Mouse (Mus musculus): ENCODE data around the gene Pithd1. TPM values are rescaled to one million over a fixed set of nuclear protein-coding genes. Genes with fewer than 3 reads are reported as not detected.
"Not testable (repeated sequence)": the region's sequence is repeated elsewhere in the genome, so short reads cannot be mapped to it uniquely, and the experiment has no call there.

The Pithd1 gene
- polyA plus RNA-seq, 1 experiment from 2014 or later: 66.2 TPM

- 90% methylated on average over 3 of the region's 3 CpGs for WGBS
- H3K27ac ChIP-seq (replicated peaks): no peak overlapping the region
- no peaks in the 10 kb centered on the region for H3K27me3 ChIP-seq (replicated peaks; ENCODE audit: low read depth, poor library complexity, severe bottlenecking)
- H3K9me3 ChIP-seq: peaks cover 6% of the 10 kb centered on the region; the same call in 1 of the 2 replicates
- peaks cover 48% of the 10 kb centered on the region for H3K36me3 ChIP-seq (replicated peaks)
- peaks cover 9% of the 10 kb centered on the region; the same call in 1 of the 2 replicates for H3K4me1 ChIP-seq
- DNase-seq (ENCODE audit: low spot score): no peak
- H3K4me3 ChIP-seq: no peak overlapping the region
Measured at GRCm38 (mm10) chr4:135951505-135951904, 35.6 kb downstream of the Pithd1 start.

DNA sequence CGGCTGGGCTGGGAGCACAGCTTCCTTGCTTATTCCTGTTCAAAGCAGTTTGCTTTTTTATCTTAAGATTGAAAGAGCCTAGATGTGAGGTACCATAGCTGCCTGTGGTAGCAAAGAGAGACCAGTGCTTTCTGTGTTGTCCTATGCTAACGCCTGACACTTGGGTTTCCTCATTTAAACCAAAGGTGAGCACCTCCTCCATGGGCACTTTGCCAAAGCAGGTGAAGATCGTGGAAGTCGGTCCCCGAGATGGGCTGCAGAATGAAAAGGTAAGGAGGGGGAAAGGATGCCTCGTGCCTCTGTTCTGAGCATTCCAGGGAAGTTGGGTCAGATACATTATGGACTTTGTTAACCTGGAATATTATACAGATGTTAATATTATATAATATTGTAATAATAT lies 36.7 kb downstream of the Pithd1 start:
- 92% methylated on average over 6 of the region's 6 CpGs for WGBS

GRCm38 (mm10) chr4:135949911-135950310 lies 37.2 kb downstream of the Pithd1 start:
- H3K4me1 ChIP-seq: peaks cover 19% of the 10 kb centered on the region
- DNase-seq (ENCODE audit: low spot score): no peak
- no peak overlapping the region for H3K27ac ChIP-seq (replicated peaks)
- H3K4me3 ChIP-seq: no peak overlapping the region
- H3K9me3 ChIP-seq: peaks cover 6% of the 10 kb centered on the region; the same call in 1 of the 2 replicates
- no peaks in the 10 kb centered on the region for H3K27me3 ChIP-seq (replicated peaks; ENCODE audit: low read depth, poor library complexity, severe bottlenecking)
- WGBS: 75% methylated on average over 6 of the region's 6 CpGs
- peaks cover 33% of the 10 kb centered on the region for H3K36me3 ChIP-seq (replicated peaks)

More for the DNA sequence above, 36.7 kb downstream of the Pithd1 start:
- Histone ChIP-seq H3K27ac (replicated peaks) (no peak overlapping the region), H3K36me3 (replicated peaks) (peaks cover 37% of the 10 kb centered on the region), H3K4me1 (peaks cover 19% of the 10 kb centered on the region), H3K9me3 (peaks cover 6% of the 10 kb centered on the region; the same call in 1 of the 2 replicates), H3K4me3 (no peak overlapping the region), H3K27me3 (replicated peaks; ENCODE audit: low read depth, poor library complexity, severe bottlenecking) (no peaks in the 10 kb centered on the region)
- no peak for DNase-seq (ENCODE audit: low spot score)

GRCm38 (mm10) chr4:135949475-135949874 lies 37.6 kb downstream of the Pithd1 start:
- Histone ChIP-seq H3K36me3 (replicated peaks) (peaks cover 33% of the 10 kb centered on the region), H3K9me3 (peaks cover 6% of the 10 kb centered on the region; the same call in 1 of the 2 replicates), H3K4me3 (no peak overlapping the region), H3K27ac (replicated peaks) (no peak overlapping the region), H3K27me3 (replicated peaks; ENCODE audit: low read depth, poor library complexity, severe bottlenecking) (no peaks in the 10 kb centered on the region), H3K4me1 (peaks cover 19% of the 10 kb centered on the region)
- WGBS: 88% methylated on average over 10 of the region's 10 CpGs
- no peak for DNase-seq (ENCODE audit: low spot score)

DNA sequence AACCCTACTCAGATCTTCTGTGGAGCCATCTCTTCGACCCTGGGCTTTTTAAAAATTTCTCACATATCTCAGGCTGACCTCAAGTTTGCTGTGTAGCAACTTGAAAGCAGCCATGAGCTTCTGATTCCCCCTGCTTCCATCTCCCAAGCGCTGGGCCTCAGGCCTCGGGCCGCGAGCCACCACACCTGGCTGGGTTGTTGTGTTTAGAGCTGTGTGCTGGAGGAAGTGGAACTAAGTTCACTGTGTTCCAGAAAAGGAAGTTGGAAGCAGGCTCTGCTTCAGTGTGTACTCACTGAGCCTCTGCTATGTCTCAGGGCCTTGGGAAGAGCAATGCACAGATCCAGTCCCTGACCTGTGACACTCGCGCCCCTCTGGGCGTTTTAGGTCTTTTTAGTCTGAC lies 38.9 kb downstream of the Pithd1 start:
- no peaks in the 10 kb centered on the region for H3K27me3 ChIP-seq (replicated peaks; ENCODE audit: low read depth, poor library complexity, severe bottlenecking)
- 94% methylated on average over 8 of the region's 8 CpGs for WGBS
- no peak for DNase-seq (ENCODE audit: low spot score)
- H3K36me3 ChIP-seq (replicated peaks): peaks cover 31% of the 10 kb centered on the region
- no peak overlapping the region for H3K4me3 ChIP-seq
- H3K27ac ChIP-seq (replicated peaks): no peak overlapping the region
- peaks cover 6% of the 10 kb centered on the region; the same call in 1 of the 2 replicates for H3K9me3 ChIP-seq
- H3K4me1 ChIP-seq: peaks cover 19% of the 10 kb centered on the region

- peaks cover 6% of the 10 kb centered on the region; the same call in 1 of the 2 replicates for H3K9me3 ChIP-seq
- peaks cover 19% of the 10 kb centered on the region for H3K4me1 ChIP-seq
- no peaks in the 10 kb centered on the region for H3K27me3 ChIP-seq (replicated peaks; ENCODE audit: low read depth, poor library complexity, severe bottlenecking)
- H3K4me3 ChIP-seq: peak overlapping the region; percentile 76
- H3K27ac ChIP-seq (replicated peaks): peak overlapping the region; percentile 70
- 2% methylated on average over 28 of the region's 28 CpGs for WGBS
- H3K36me3 ChIP-seq (replicated peaks): peaks cover 17% of the 10 kb centered on the region
- DNase-seq (ENCODE audit: low spot score): peak; percentile 30
Measured at GRCm38 (mm10) chr4:135946659-135947301, 40.3 kb downstream of the Pithd1 start.

DNA sequence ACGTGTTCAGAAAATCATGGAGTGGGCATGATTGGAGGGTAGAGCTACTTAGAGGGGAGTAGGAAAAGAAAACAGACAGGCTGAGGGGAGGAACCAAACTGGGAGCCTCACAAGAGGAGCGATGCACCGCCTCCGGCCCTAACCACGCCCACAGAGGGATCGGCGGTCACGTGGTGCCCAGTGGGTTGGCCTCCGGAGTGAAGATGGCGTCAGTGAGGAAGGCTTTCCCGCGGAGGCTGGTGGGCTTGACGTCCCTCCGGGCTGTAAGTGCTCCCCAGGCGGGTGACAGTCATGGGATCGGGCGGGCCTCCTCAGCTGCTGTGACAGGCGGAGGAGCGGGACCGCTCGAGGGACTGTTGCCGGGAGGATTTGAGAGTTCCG lies 40.8 kb downstream of the Pithd1 start, which contains the start of gene Hmgcl:
Gene Hmgcl, plus strand, starts transcription at position 171 of the 381 bp plus-strand sequence.
- Histone ChIP-seq H3K36me3 (replicated peaks) (peaks cover 13% of the 10 kb centered on the region), H3K4me3 (peak within 1 kb of the TSS; percentile 76), H3K27me3 (replicated peaks; ENCODE audit: low read depth, poor library complexity, severe bottlenecking) (no peaks in the 10 kb centered on the region), H3K27ac (replicated peaks) (peak within 1 kb of the TSS; percentile 70), H3K4me1 (peaks cover 19% of the 10 kb centered on the region), H3K9me3 (0 out of 2 replicates have a peak, but pooled peaks cover under 1% of the 10 kb centered on the region)
- under 1% methylated on average over 23 of the region's 23 CpGs for WGBS
- peak; percentile 94 for DNase-seq (ENCODE audit: low spot score)

DNA sequence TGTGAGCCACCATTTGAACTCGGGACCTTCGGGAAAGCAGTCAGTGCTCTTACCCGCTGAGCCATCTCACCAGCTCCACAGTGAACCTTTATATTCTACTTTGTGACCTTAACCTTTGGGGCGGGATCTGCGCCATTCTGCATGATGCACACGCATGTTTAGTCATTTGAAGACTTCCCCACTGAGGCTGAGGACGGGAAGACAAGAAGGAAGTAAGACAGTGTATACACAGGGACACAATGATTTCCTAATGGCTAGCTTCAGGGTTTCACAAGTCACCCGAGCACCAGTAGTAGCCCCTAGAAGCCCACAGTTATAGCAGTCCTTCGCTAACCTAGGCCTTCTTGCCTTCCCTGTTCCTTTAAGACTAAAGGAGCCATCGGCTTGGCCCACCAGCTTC lies 41.4 kb downstream of the Pithd1 start:
- no peaks in the 10 kb centered on the region for H3K9me3 ChIP-seq
- WGBS: 77% methylated on average over 10 of the region's 10 CpGs
- DNase-seq (ENCODE audit: low spot score): no peak
- H3K4me1 ChIP-seq: peaks cover 19% of the 10 kb centered on the region
- peak overlapping the region; percentile 70; the same call in 1 of the 2 replicates for H3K27ac ChIP-seq (replicated peaks)
- no peaks in the 10 kb centered on the region for H3K27me3 ChIP-seq (replicated peaks; ENCODE audit: low read depth, poor library complexity, severe bottlenecking)
- H3K4me3 ChIP-seq: peak overlapping the region; percentile 76
- peaks cover 13% of the 10 kb centered on the region for H3K36me3 ChIP-seq (replicated peaks)

DNA sequence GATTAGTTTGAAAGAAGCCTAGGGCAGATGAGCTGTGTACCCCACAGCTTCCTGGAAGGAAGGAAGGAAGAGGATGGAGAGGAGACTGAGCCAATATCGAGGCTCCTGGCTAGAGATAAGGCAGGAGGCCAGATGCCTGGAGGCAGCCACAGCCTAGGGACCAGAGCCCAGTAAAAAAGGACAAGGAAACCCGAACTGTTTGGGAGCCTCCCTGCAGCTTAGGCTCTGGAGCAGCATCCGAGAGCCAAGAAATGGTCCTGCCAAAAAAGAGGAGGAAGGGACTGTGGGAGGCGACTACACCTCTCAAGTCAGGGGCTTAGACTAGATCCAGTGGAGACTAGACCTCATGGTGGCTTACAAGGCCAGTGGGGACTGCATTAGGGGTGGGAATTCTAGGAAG lies 43.7 kb downstream of the Pithd1 start:
- no peak for DNase-seq (ENCODE audit: low spot score)
- no peaks in the 10 kb centered on the region for H3K9me3 ChIP-seq
- H3K4me3 ChIP-seq: no peak overlapping the region
- peaks cover 19% of the 10 kb centered on the region for H3K4me1 ChIP-seq
- H3K27ac ChIP-seq (replicated peaks): no peak overlapping the region
- no peaks in the 10 kb centered on the region for H3K27me3 ChIP-seq (replicated peaks; ENCODE audit: low read depth, poor library complexity, severe bottlenecking)
- H3K36me3 ChIP-seq (replicated peaks): peaks cover 24% of the 10 kb centered on the region
- WGBS: 63% methylated on average over 4 of the region's 4 CpGs

GRCm38 (mm10) chr4:135942193-135942592 lies 44.9 kb downstream of the Pithd1 start:
- Histone ChIP-seq H3K9me3 (no peaks in the 10 kb centered on the region), H3K4me1 (peaks cover 14% of the 10 kb centered on the region), H3K27me3 (replicated peaks; ENCODE audit: low read depth, poor library complexity, severe bottlenecking) (no peaks in the 10 kb centered on the region), H3K27ac (replicated peaks) (no peak overlapping the region), H3K36me3 (replicated peaks) (peaks cover 28% of the 10 kb centered on the region), H3K4me3 (no peak overlapping the region)
- 88% methylated on average over 6 of the region's 6 CpGs for WGBS
- no peak for DNase-seq (ENCODE audit: low spot score)

- H3K27me3 ChIP-seq (replicated peaks; ENCODE audit: low read depth, poor library complexity, severe bottlenecking); H3K27ac ChIP-seq (replicated peaks); H3K4me1 ChIP-seq; H3K9me3 ChIP-seq; H3K4me3 ChIP-seq; DNase-seq (ENCODE audit: low spot score): not testable (repeated sequence)
- 82% methylated on average over 8 of the region's 8 CpGs for whole genome bisulfite sequencing
- peaks cover 33% of the 10 kb centered on the region for H3K36me3 ChIP-seq (replicated peaks)
Measured at GRCm38 (mm10) chr4:135941026-135941425, 46.0 kb downstream of the Pithd1 start.

- DNase-seq (ENCODE audit: low spot score): no peak
- Histone ChIP-seq H3K9me3 (no peaks in the 10 kb centered on the region), H3K4me1 (peaks cover 7% of the 10 kb centered on the region), H3K36me3 (replicated peaks) (peaks cover 43% of the 10 kb centered on the region), H3K27ac (replicated peaks) (no peak overlapping the region), H3K4me3 (no peak overlapping the region), H3K27me3 (replicated peaks; ENCODE audit: low read depth, poor library complexity, severe bottlenecking) (no peaks in the 10 kb centered on the region)
- 81% methylated on average over 7 of the region's 7 CpGs for WGBS
Measured at GRCm38 (mm10) chr4:135938858-135939257, 48.2 kb downstream of the Pithd1 start.

- H3K9me3 ChIP-seq: no peaks in the 10 kb centered on the region
- DNase-seq (ENCODE audit: low spot score): no peak
- no peaks in the 10 kb centered on the region for H3K27me3 ChIP-seq (replicated peaks; ENCODE audit: low read depth, poor library complexity, severe bottlenecking)
- H3K4me3 ChIP-seq: 0 out of 2 replicates have a peak overlapping the region, but pooled peaks have one; percentile 0
- peaks cover 7% of the 10 kb centered on the region for H3K4me1 ChIP-seq
- peak overlapping the region; percentile 41 for H3K27ac ChIP-seq (replicated peaks)
- 61% methylated on average over 5 of the region's 5 CpGs for WGBS
- peaks cover 58% of the 10 kb centered on the region for H3K36me3 ChIP-seq (replicated peaks)
Measured at GRCm38 (mm10) chr4:135935502-135935901, 51.6 kb downstream of the Pithd1 start.
